ENCODE assay signal across 10 mouse cellular contexts in the genomic region with DNA sequence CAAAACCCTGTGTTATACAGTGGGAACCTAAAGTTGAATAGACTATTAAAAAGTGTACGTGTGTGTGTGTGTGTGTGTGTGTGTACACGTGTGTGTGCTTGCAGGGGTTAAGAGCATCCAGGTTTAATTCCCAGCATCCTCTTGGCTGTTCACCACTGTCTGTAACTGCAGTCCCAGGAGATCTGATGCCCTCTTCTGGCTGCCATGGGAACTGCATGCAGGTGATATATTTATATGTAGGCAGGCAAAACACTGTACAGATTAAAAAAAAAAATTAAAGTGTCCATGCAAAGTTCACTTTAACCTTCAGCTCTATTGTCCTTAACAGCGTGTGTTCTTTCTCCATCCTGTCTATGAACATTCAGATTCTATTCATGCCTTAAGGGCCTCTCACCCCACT.
DNase-seq lines count a peak whose midpoint lies in the region; ATAC-seq and TF ChIP-seq lines count a peak whose summit lies in the region.
"Had no signal": no experiment of that assay in that cellular context is flagged by ENCODE, and none has a peak within 500 bp of the region (broad histone marks: within the 10 kb centered on the region; RNA-seq: fewer than 3 reads in every experiment).

No protein-coding gene starts in this region.

- no peaks in the 10 kb centered on the region for H3K4me1 ChIP-seq in midbrain, postnatal 0 days (ENCODE audit: insufficient read depth, low read length)
- no peaks in the 10 kb centered on the region for H3K4me1 ChIP-seq in midbrain, embryonic 13.5 days (replicated peaks)
- H3K4me1 ChIP-seq in cortical plate, adult 2 months (ENCODE audit: control insufficient read depth, insufficient read depth, low read length), result no peaks in the 10 kb centered on the region
- no peaks in the 10 kb centered on the region for H3K4me1 ChIP-seq in small intestine, adult 2 months (ENCODE audit: control insufficient read depth, insufficient read depth, insufficient read length, low read length)
- H3K4me1 ChIP-seq in intestine, embryonic 16.5 days (ENCODE audit: control insufficient read depth, insufficient read depth, low read length), result no peaks in the 10 kb centered on the region
- H3K4me1 ChIP-seq: midbrain, embryonic 10.5 days had no signal

- no peaks in the 10 kb centered on the region for H3K27me3 ChIP-seq in midbrain, postnatal 0 days (ENCODE audit: insufficient read depth, low read length)
- no peaks in the 10 kb centered on the region for H3K27me3 ChIP-seq in midbrain, embryonic 13.5 days
- H3K27me3 ChIP-seq in small intestine, adult 2 months (ENCODE audit: control insufficient read depth, insufficient read depth, low read length), result no peaks in the 10 kb centered on the region
- no peaks in the 10 kb centered on the region for H3K27me3 ChIP-seq in intestine, embryonic 16.5 days (replicated peaks; ENCODE audit: control insufficient read depth, insufficient read depth, low read length)

- H3K27ac ChIP-seq in midbrain, postnatal 0 days (ENCODE audit: low read depth, low read length), result no peak overlapping the region
- no peak overlapping the region for H3K27ac ChIP-seq in midbrain, embryonic 13.5 days
- no peak overlapping the region for H3K27ac ChIP-seq in cortical plate, adult 2 months (ENCODE audit: insufficient read depth, low read length)
- H3K27ac ChIP-seq in small intestine, adult 2 months (ENCODE audit: insufficient read depth, low read depth, low read length), result no peak overlapping the region
- H3K27ac ChIP-seq in intestine, embryonic 16.5 days (ENCODE audit: low read length), result no peak overlapping the region
- H3K27ac ChIP-seq: midbrain, embryonic 10.5 days had no signal

- H3K4me3 ChIP-seq in midbrain, postnatal 0 days (ENCODE audit: low read depth, low read length), result no peak overlapping the region
- H3K4me3 ChIP-seq in midbrain, embryonic 13.5 days (replicated peaks), result no peak overlapping the region
- no peak overlapping the region for H3K4me3 ChIP-seq in cortical plate, adult 2 months (ENCODE audit: insufficient read depth, low read length)
- H3K4me3 ChIP-seq in small intestine, adult 2 months (ENCODE audit: low read depth, low read length), result no peak overlapping the region
- H3K4me3 ChIP-seq in intestine, embryonic 16.5 days (ENCODE audit: low read length), result no peak overlapping the region
- H3K4me3 ChIP-seq: midbrain, embryonic 10.5 days had no signal

- peak; percentile 67 for TF ChIP-seq CTCF in midbrain, postnatal 0 days (IDR thresholded peaks at IDR 0.05)
- TF ChIP-seq CTCF in cortical plate, adult 2 months (IDR thresholded peaks at IDR 0.05; ENCODE audit: extremely low read depth, insufficient read depth, low read length), result peak; percentile 16; the same call in 1 of the 2 replicates
- peak; percentile 27; the same call in 1 of the 2 replicates for TF ChIP-seq CTCF in small intestine, adult 2 months (IDR thresholded peaks at IDR 0.05; ENCODE audit: extremely low read depth, insufficient read length, insufficient replicate concordance, low read depth, low read length)

- no peak overlapping the region for H3K9ac ChIP-seq in midbrain, postnatal 0 days (replicated peaks; ENCODE audit: low read length, poor library complexity, severe bottlenecking)
- H3K9ac ChIP-seq in midbrain, embryonic 13.5 days (replicated peaks), result no peak overlapping the region
- H3K9ac ChIP-seq in intestine, embryonic 16.5 days (ENCODE audit: low read depth, low read length), result no peak overlapping the region

- H3K36me3 ChIP-seq in midbrain, postnatal 0 days (ENCODE audit: insufficient read depth, low read length), result no peaks in the 10 kb centered on the region
- no peaks in the 10 kb centered on the region for H3K36me3 ChIP-seq in midbrain, embryonic 13.5 days
- no peaks in the 10 kb centered on the region for H3K36me3 ChIP-seq in small intestine, adult 2 months (ENCODE audit: control insufficient read depth, insufficient read depth, low read length)
- H3K36me3 ChIP-seq in intestine, embryonic 16.5 days (ENCODE audit: control insufficient read depth, insufficient read depth, low read length), result no peaks in the 10 kb centered on the region
- H3K36me3 ChIP-seq: midbrain, embryonic 10.5 days had no signal

- H3K9me3 ChIP-seq in midbrain, postnatal 0 days (ENCODE audit: low read length), result no peaks in the 10 kb centered on the region
- no peaks in the 10 kb centered on the region for H3K9me3 ChIP-seq in midbrain, embryonic 13.5 days
- H3K9me3 ChIP-seq in intestine, embryonic 16.5 days (ENCODE audit: control insufficient read depth, low read length), result no peaks in the 10 kb centered on the region
- H3K9me3 ChIP-seq: midbrain, embryonic 10.5 days had no signal

- DNase-seq in heart, postnatal 4 days, result peak; percentile 10
- DNase-seq in heart, postnatal 10 days, result no peak
- no peak for DNase-seq in midbrain, postnatal 0 days (ENCODE audit: low spot score)
- DNase-seq in gastrocnemius, postnatal 36 days, result no peak

- H3K4me2 ChIP-seq in midbrain, postnatal 0 days (ENCODE audit: low read depth, low read length, poor library complexity, severe bottlenecking), result no peak overlapping the region
- no peak overlapping the region for H3K4me2 ChIP-seq in midbrain, embryonic 13.5 days (replicated peaks)
- no peak overlapping the region for H3K4me2 ChIP-seq in intestine, embryonic 16.5 days (ENCODE audit: low read depth, low read length)

- no peak for ATAC-seq in midbrain, postnatal 0 days (ENCODE audit: low FRiP score)
- ATAC-seq in midbrain, embryonic 13.5 days, result no peak
- no peak for ATAC-seq in intestine, embryonic 16.5 days
- ATAC-seq: forebrain, embryonic 16.5 days had no signal

- intact Hi-C loops in heart, postnatal 10 days (cut with DNase I), result no loop called here
- intact Hi-C loops in gastrocnemius, postnatal 36 days (cut with DNase I), result no loop called here

- TF ChIP-seq POLR2A in cortical plate, adult 2 months (IDR thresholded peaks at IDR 0.05; ENCODE audit: extremely low read depth, insufficient read depth, low read length), result no peak
- TF ChIP-seq POLR2A in small intestine, adult 2 months (IDR thresholded peaks at IDR 0.05; ENCODE audit: low read depth, low read length), result no peak

- WGBS in midbrain, postnatal 0 days, result 65% methylated on average over 3 of the region's 3 CpGs
- 68% methylated on average over 3 of the region's 3 CpGs for WGBS in midbrain, embryonic 13.5 days
- 66% methylated on average over 3 of the region's 3 CpGs for WGBS in small intestine, adult 2 months
- WGBS in intestine, embryonic 16.5 days, result 62% methylated on average over 3 of the region's 3 CpGs

Comparison
In these comparisons a context has a peak if more than half of its experiments do, and no peak if none do; other contexts are left out.
1. CTCF ChIP-seq: peak in every context shown above with its lines; median percentile 67 in midbrain, postnatal 0 days; 27 in small intestine, adult 2 months; 16 in cortical plate, adult 2 months.